Mouse (Mus musculus): ENCODE measurements at regions not wholly inside any gene's neighbourhood (a gene's known extent, or its start where the extent isn't known, plus 50 kb on each side); places are given as distances from the start of the nearest gene placed in this dataset.
A peak's percentile ranks its signal among the peaks of the same experiment; 100 is the strongest.
"Not testable (repeated sequence)": the region's sequence is repeated elsewhere in the genome, so short reads cannot be mapped to it uniquely, and the experiment has no call there.

- H3K27me3 ChIP-seq (replicated peaks; ENCODE audit: control insufficient read depth, insufficient read depth, low read length); ATAC-seq; H3K4me2 ChIP-seq (ENCODE audit: low read length); H3K9me3 ChIP-seq (ENCODE audit: control insufficient read depth, low read length); H3K9ac ChIP-seq (replicated peaks; ENCODE audit: low read depth, low read length); H3K4me1 ChIP-seq (replicated peaks; ENCODE audit: control insufficient read depth, insufficient read depth, low read length); H3K36me3 ChIP-seq (ENCODE audit: control insufficient read depth, insufficient read depth); H3K27ac ChIP-seq (ENCODE audit: low read length); H3K4me3 ChIP-seq (replicated peaks; ENCODE audit: low read length): not testable (repeated sequence)
- 83% methylated on average over 3 of the region's 3 CpGs for WGBS
Measured at GRCm38 (mm10) chr2:168392171-168392570, 110.6 kb upstream of the Kcng1 start.

GRCm38 (mm10) chr2:168380606-168381005 is 99.1 kb upstream of the Kcng1 start:
- H3K27me3 ChIP-seq (replicated peaks; ENCODE audit: control insufficient read depth, insufficient read depth, low read length), result no peaks in the 10 kb centered on the region
- WGBS, result 49% methylated on average over 5 of the region's 5 CpGs
- peak; percentile 45; the same call in 1 of the 2 replicates for ATAC-seq

GRCm38 (mm10) chr2:168372356-168372755 is 90.8 kb upstream of the Kcng1 start:
- Histone ChIP-seq H3K4me3 (replicated peaks; ENCODE audit: low read length) (no peak overlapping the region), H3K27me3 (replicated peaks; ENCODE audit: control insufficient read depth, insufficient read depth, low read length) (no peaks in the 10 kb centered on the region), H3K9ac (replicated peaks; ENCODE audit: low read depth, low read length) (no peak overlapping the region), H3K27ac (ENCODE audit: low read length) (no peak overlapping the region), H3K4me2 (ENCODE audit: low read length) (no peak overlapping the region), H3K4me1 (replicated peaks; ENCODE audit: control insufficient read depth, insufficient read depth, low read length) (0 out of 2 replicates have a peak, but pooled peaks cover 3% of the 10 kb centered on the region), H3K36me3 (ENCODE audit: control insufficient read depth, insufficient read depth) (no peaks in the 10 kb centered on the region), H3K9me3 (ENCODE audit: control insufficient read depth, low read length) (0 out of 2 replicates have a peak, but pooled peaks cover 3% of the 10 kb centered on the region)
- no peak for ATAC-seq
- 83% methylated on average over 5 of the region's 5 CpGs for WGBS

More at GRCm38 (mm10) chr2:168380606-168381005, 99.1 kb upstream of the Kcng1 start:
- H3K27ac ChIP-seq (ENCODE audit: low read length), result peak overlapping the region; percentile 13; the same call in 1 of the 2 replicates
- H3K36me3 ChIP-seq (ENCODE audit: control insufficient read depth, insufficient read depth), result no peaks in the 10 kb centered on the region
- H3K4me1 ChIP-seq (replicated peaks; ENCODE audit: control insufficient read depth, insufficient read depth, low read length), result peaks cover 7% of the 10 kb centered on the region; the same call in 1 of the 2 replicates
- H3K4me2 ChIP-seq (ENCODE audit: low read length), result no peak overlapping the region
- H3K9ac ChIP-seq (replicated peaks; ENCODE audit: low read depth, low read length), result no peak overlapping the region
- peaks cover 3% of the 10 kb centered on the region; the same call in 1 of the 2 replicates for H3K9me3 ChIP-seq (ENCODE audit: control insufficient read depth, low read length)
- H3K4me3 ChIP-seq (replicated peaks; ENCODE audit: low read length), result no peak overlapping the region

- Histone ChIP-seq H3K27me3 (replicated peaks; ENCODE audit: control insufficient read depth, insufficient read depth, low read length) (no peaks in the 10 kb centered on the region), H3K9ac (replicated peaks; ENCODE audit: low read depth, low read length) (no peak overlapping the region), H3K4me3 (replicated peaks; ENCODE audit: low read length) (no peak overlapping the region), H3K4me1 (replicated peaks; ENCODE audit: control insufficient read depth, insufficient read depth, low read length) (0 out of 2 replicates have a peak, but pooled peaks cover 3% of the 10 kb centered on the region), H3K36me3 (ENCODE audit: control insufficient read depth, insufficient read depth) (no peaks in the 10 kb centered on the region), H3K4me2 (ENCODE audit: low read length) (no peak overlapping the region), H3K27ac (ENCODE audit: low read length) (no peak overlapping the region), H3K9me3 (ENCODE audit: control insufficient read depth, low read length) (0 out of 2 replicates have a peak, but pooled peaks cover 3% of the 10 kb centered on the region)
- no peak for ATAC-seq
- WGBS, result 55% methylated on average over 3 of the region's 3 CpGs
Measured at GRCm38 (mm10) chr2:168371245-168371644, 89.7 kb upstream of the Kcng1 start.

- H3K36me3 ChIP-seq (ENCODE audit: control insufficient read depth, insufficient read depth), result no peaks in the 10 kb centered on the region
- H3K4me2 ChIP-seq (ENCODE audit: low read length), result no peak overlapping the region
- ATAC-seq, result no peak
- H3K9ac ChIP-seq (replicated peaks; ENCODE audit: low read depth, low read length), result no peak overlapping the region
- no peaks in the 10 kb centered on the region for H3K9me3 ChIP-seq (ENCODE audit: control insufficient read depth, low read length)
- H3K4me3 ChIP-seq (replicated peaks; ENCODE audit: low read length), result no peak overlapping the region
- 65% methylated on average over 8 of the region's 8 CpGs for WGBS
- H3K27ac ChIP-seq (ENCODE audit: low read length), result no peak overlapping the region
- peaks cover 4% of the 10 kb centered on the region; the same call in 1 of the 2 replicates for H3K4me1 ChIP-seq (replicated peaks; ENCODE audit: control insufficient read depth, insufficient read depth, low read length)
- no peaks in the 10 kb centered on the region; the same call in 1 of the 2 replicates for H3K27me3 ChIP-seq (replicated peaks; ENCODE audit: control insufficient read depth, insufficient read depth, low read length)
Measured at GRCm38 (mm10) chr2:168359200-168359599, 77.7 kb upstream of the Kcng1 start.

GRCm38 (mm10) chr2:168358551-168358950 is 77.0 kb upstream of the Kcng1 start:
- WGBS, result 83% methylated on average over 6 of the region's 6 CpGs
- H3K4me3 ChIP-seq (replicated peaks; ENCODE audit: low read length), result no peak overlapping the region
- no peaks in the 10 kb centered on the region for H3K36me3 ChIP-seq (ENCODE audit: control insufficient read depth, insufficient read depth)
- peaks cover 4% of the 10 kb centered on the region; the same call in 1 of the 2 replicates for H3K4me1 ChIP-seq (replicated peaks; ENCODE audit: control insufficient read depth, insufficient read depth, low read length)
- H3K4me2 ChIP-seq (ENCODE audit: low read length), result no peak overlapping the region
- no peak for ATAC-seq
- no peaks in the 10 kb centered on the region; the same call in 1 of the 2 replicates for H3K27me3 ChIP-seq (replicated peaks; ENCODE audit: control insufficient read depth, insufficient read depth, low read length)
- H3K9me3 ChIP-seq (ENCODE audit: control insufficient read depth, low read length), result no peaks in the 10 kb centered on the region
- no peak overlapping the region for H3K9ac ChIP-seq (replicated peaks; ENCODE audit: low read depth, low read length)
- no peak overlapping the region for H3K27ac ChIP-seq (ENCODE audit: low read length)

GRCm38 (mm10) chr2:168357815-168358214 is 76.3 kb upstream of the Kcng1 start:
- no peak for ATAC-seq
- H3K4me2 ChIP-seq (ENCODE audit: low read length), result no peak overlapping the region

GRCm38 (mm10) chr2:168354397-168354796 is 72.9 kb upstream of the Kcng1 start:
- H3K27me3 ChIP-seq (replicated peaks; ENCODE audit: control insufficient read depth, insufficient read depth, low read length), result no peaks in the 10 kb centered on the region; the same call in 1 of the 2 replicates
- H3K4me3 ChIP-seq (replicated peaks; ENCODE audit: low read length), result no peak overlapping the region
- 57% methylated on average over 10 of the region's 10 CpGs for WGBS
- H3K36me3 ChIP-seq (ENCODE audit: control insufficient read depth, insufficient read depth), result no peaks in the 10 kb centered on the region
- peaks cover 15% of the 10 kb centered on the region for H3K4me1 ChIP-seq (replicated peaks; ENCODE audit: control insufficient read depth, insufficient read depth, low read length)
- no peaks in the 10 kb centered on the region for H3K9me3 ChIP-seq (ENCODE audit: control insufficient read depth, low read length)
- no peak overlapping the region for H3K4me2 ChIP-seq (ENCODE audit: low read length)
- H3K27ac ChIP-seq (ENCODE audit: low read length), result no peak overlapping the region
- ATAC-seq, result no peak
- H3K9ac ChIP-seq (replicated peaks; ENCODE audit: low read depth, low read length), result no peak overlapping the region

More at GRCm38 (mm10) chr2:168357815-168358214, 76.3 kb upstream of the Kcng1 start:
- 88% methylated on average over 6 of the region's 6 CpGs for WGBS
- Histone ChIP-seq H3K9me3 (ENCODE audit: control insufficient read depth, low read length) (no peaks in the 10 kb centered on the region), H3K36me3 (ENCODE audit: control insufficient read depth, insufficient read depth) (no peaks in the 10 kb centered on the region), H3K9ac (replicated peaks; ENCODE audit: low read depth, low read length) (no peak overlapping the region), H3K27me3 (replicated peaks; ENCODE audit: control insufficient read depth, insufficient read depth, low read length) (no peaks in the 10 kb centered on the region; the same call in 1 of the 2 replicates), H3K27ac (ENCODE audit: low read length) (no peak overlapping the region), H3K4me3 (replicated peaks; ENCODE audit: low read length) (no peak overlapping the region), H3K4me1 (replicated peaks; ENCODE audit: control insufficient read depth, insufficient read depth, low read length) (peaks cover 10% of the 10 kb centered on the region)

GRCm38 (mm10) chr2:168352626-168353025 is 71.1 kb upstream of the Kcng1 start:
- Histone ChIP-seq H3K27me3 (replicated peaks; ENCODE audit: control insufficient read depth, insufficient read depth, low read length) (no peaks in the 10 kb centered on the region; the same call in 1 of the 2 replicates), H3K4me3 (replicated peaks; ENCODE audit: low read length) (no peak overlapping the region), H3K4me1 (replicated peaks; ENCODE audit: control insufficient read depth, insufficient read depth, low read length) (peaks cover 15% of the 10 kb centered on the region), H3K27ac (ENCODE audit: low read length) (peak overlapping the region; percentile 73), H3K4me2 (ENCODE audit: low read length) (no peak overlapping the region), H3K9me3 (ENCODE audit: control insufficient read depth, low read length) (no peaks in the 10 kb centered on the region), H3K9ac (replicated peaks; ENCODE audit: low read depth, low read length) (peak overlapping the region; percentile 36; the same call in 1 of the 2 replicates), H3K36me3 (ENCODE audit: control insufficient read depth, insufficient read depth) (no peaks in the 10 kb centered on the region)
- WGBS, result 51% methylated on average over 5 of the region's 5 CpGs
- ATAC-seq, result peak; percentile 87
